Mouse (Mus musculus): ENCODE data around the gene Mmgt2. TPM values are rescaled to one million over a fixed set of nuclear protein-coding genes. Genes with fewer than 3 reads are reported as not detected.

Mmgt2 gene
- polyA plus RNA-seq, 1 experiment from 2014 or later: 23.0 TPM

DNA sequence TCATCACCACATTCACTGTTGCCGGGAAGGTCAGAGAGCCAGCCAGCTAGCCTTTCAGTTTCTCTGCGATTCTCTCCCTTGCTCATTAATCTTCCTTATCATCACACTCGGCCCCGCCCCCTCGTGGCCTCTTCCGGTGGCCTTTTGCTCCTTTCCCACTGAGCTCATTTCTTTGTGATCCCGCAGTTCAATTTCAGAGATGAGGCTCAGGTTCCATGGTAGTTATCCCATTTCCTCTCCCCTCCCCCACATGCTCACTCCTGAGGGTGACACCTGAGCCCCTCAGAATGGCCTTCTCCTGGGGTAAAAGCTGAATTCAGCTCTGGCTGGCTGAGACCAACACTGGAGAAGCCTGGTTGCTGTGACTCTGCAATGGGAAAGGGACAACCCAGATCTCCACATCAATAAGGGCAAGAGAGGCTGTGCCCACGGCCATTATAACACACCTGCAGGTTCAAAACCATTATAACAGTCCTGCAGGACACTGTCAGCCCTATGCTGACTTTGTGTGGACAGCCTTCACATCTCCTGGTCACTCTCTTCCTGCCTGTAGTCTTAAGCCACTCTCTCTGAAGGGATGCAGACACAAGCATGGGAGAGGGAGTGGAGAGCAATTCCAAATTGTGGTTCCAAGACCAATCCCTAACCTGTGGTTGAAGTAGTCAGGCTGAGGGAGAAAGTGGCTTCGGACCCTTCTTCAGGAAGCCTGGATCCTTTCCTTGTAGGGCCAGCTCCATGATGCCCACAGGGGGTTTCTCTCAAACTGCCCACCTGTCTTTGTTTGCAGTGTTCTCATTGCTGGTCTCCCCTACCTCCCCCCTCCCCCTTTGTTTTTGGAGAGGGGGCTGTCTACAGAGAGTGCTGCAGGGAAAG is 18.9 kb upstream of the Mmgt2 start:
- H3K27me3 ChIP-seq: no peaks in the 10 kb centered on the region
- no peaks in the 10 kb centered on the region for H3K9me3 ChIP-seq
- H3K4me3 ChIP-seq (replicated peaks): peak overlapping the region; percentile 12; the same call in 1 of the 2 replicates
- H3K27ac ChIP-seq: peak overlapping the region; percentile 86
- peak; percentile 41 for ATAC-seq
- peak overlapping the region; percentile 38 for H3K4me2 ChIP-seq (replicated peaks)
- 3% methylated on average over 9 of the region's 9 CpGs for WGBS
- H3K9ac ChIP-seq (replicated peaks): peak overlapping the region; percentile 42
- H3K36me3 ChIP-seq: no peaks in the 10 kb centered on the region
- peaks cover 42% of the 10 kb centered on the region for H3K4me1 ChIP-seq (replicated peaks)

GRCm38 (mm10) chr11:62630225-62630821 is 18.1 kb upstream of the Mmgt2 start:
- peak overlapping the region; percentile 38 for H3K4me2 ChIP-seq (replicated peaks)
- H3K9me3 ChIP-seq: no peaks in the 10 kb centered on the region
- H3K4me1 ChIP-seq (replicated peaks): peaks cover 37% of the 10 kb centered on the region
- ATAC-seq: peak; percentile 68
- no peaks in the 10 kb centered on the region for H3K36me3 ChIP-seq
- peak overlapping the region; percentile 12; the same call in 1 of the 2 replicates for H3K4me3 ChIP-seq (replicated peaks)
- WGBS: 2% methylated on average over 11 of the region's 11 CpGs
- peak overlapping the region; percentile 42 for H3K9ac ChIP-seq (replicated peaks)
- H3K27me3 ChIP-seq: no peaks in the 10 kb centered on the region
- peak overlapping the region; percentile 86 for H3K27ac ChIP-seq

DNA sequence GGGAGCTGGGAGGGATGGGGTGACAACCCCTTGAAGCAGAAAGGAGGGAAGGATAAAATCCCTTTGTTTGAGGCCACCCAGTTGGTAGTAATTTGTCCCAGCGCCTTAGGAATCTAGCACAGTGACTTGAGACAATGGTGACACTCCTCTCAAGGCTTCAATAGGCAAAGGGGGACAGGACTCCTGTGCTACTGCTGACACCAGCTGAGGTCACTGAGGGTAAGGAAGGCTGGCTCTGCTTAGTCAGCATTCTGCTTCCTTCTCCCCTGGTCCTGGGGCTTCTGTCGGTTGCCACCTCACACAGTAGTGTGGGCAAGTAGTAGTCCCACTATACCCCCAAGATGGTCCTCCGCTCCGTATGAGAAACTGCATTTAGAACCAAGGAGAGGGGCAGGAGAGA is 17.3 kb upstream of the Mmgt2 start:
- Histone ChIP-seq H3K27ac (peak overlapping the region; percentile 86), H3K27me3 (no peaks in the 10 kb centered on the region), H3K36me3 (no peaks in the 10 kb centered on the region), H3K9ac (replicated peaks) (no peak overlapping the region), H3K9me3 (no peaks in the 10 kb centered on the region), H3K4me1 (replicated peaks) (peaks cover 39% of the 10 kb centered on the region), H3K4me3 (replicated peaks) (no peak overlapping the region), H3K4me2 (replicated peaks) (no peak overlapping the region; the same call in 1 of the 2 replicates)
- no peak for ATAC-seq
- WGBS: 25% methylated on average over 4 of the region's 4 CpGs

GRCm38 (mm10) chr11:62635406-62635805 is 13.1 kb upstream of the Mmgt2 start:
- no peaks in the 10 kb centered on the region for H3K9me3 ChIP-seq
- H3K9ac ChIP-seq (replicated peaks): no peak overlapping the region
- 77% methylated on average over 3 of the region's 3 CpGs for WGBS
- H3K27me3 ChIP-seq: no peaks in the 10 kb centered on the region
- H3K4me3 ChIP-seq (replicated peaks): no peak overlapping the region
- H3K27ac ChIP-seq: no peak overlapping the region
- no peak overlapping the region for H3K4me2 ChIP-seq (replicated peaks)
- no peaks in the 10 kb centered on the region for H3K36me3 ChIP-seq
- ATAC-seq: no peak
- peaks cover 18% of the 10 kb centered on the region for H3K4me1 ChIP-seq (replicated peaks)

DNA sequence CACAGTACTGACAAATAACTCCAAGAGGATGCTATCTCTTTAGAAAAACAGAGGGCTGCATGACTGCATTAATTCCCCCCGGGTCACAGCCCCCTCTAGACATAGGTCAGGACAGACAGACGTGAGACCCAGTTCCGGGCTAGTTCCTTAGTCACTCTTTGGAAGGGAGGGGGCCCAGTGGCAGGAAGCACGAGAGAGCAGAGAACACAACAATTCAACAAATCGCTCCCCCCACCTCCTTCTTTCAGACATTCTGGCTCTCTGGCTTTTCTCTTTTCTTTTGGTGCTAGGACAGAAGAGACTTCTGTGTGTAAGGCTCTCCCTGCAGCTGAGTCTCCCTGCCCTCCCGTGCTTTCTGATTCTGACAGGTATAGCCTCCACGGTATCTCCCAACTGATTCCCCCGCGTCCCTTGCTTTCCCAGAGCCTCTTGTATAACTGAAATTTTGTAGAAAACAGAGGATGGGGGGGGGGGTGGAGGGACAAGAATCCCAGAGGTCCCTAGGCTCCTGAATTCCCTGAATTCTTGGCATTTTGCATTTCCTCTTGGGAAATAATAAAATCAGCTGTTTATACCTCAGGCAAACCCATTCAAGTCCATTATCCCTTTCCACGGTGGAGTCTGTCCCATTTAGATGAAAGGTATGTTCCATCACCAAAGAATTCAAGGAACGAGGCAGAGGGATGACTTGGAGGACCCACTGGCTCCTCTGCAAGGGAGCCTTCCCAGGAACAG is 12.2 kb upstream of the Mmgt2 start:
- no peaks in the 10 kb centered on the region for H3K9me3 ChIP-seq
- no peak overlapping the region for H3K4me3 ChIP-seq (replicated peaks)
- WGBS: 68% methylated on average over 11 of the region's 11 CpGs
- H3K27me3 ChIP-seq: no peaks in the 10 kb centered on the region
- no peaks in the 10 kb centered on the region for H3K36me3 ChIP-seq
- H3K27ac ChIP-seq: no peak overlapping the region
- no peak overlapping the region for H3K4me2 ChIP-seq (replicated peaks)
- ATAC-seq: no peak
- peak overlapping the region; percentile 19; the same call in 1 of the 2 replicates for H3K9ac ChIP-seq (replicated peaks)
- H3K4me1 ChIP-seq (replicated peaks): peaks cover 10% of the 10 kb centered on the region

GRCm38 (mm10) chr11:62636840-62637221 is 11.6 kb upstream of the Mmgt2 start:
- Histone ChIP-seq H3K4me1 (replicated peaks) (peaks cover 8% of the 10 kb centered on the region), H3K9ac (replicated peaks) (no peak overlapping the region), H3K27ac (no peak overlapping the region), H3K4me3 (replicated peaks) (no peak overlapping the region), H3K27me3 (no peaks in the 10 kb centered on the region), H3K36me3 (no peaks in the 10 kb centered on the region), H3K9me3 (no peaks in the 10 kb centered on the region), H3K4me2 (replicated peaks) (no peak overlapping the region)
- WGBS: 94% methylated on average over 3 of the region's 3 CpGs
- ATAC-seq: no peak

- Histone ChIP-seq H3K4me2 (replicated peaks) (no peak overlapping the region), H3K9ac (replicated peaks) (no peak overlapping the region), H3K9me3 (no peaks in the 10 kb centered on the region), H3K27me3 (no peaks in the 10 kb centered on the region), H3K36me3 (no peaks in the 10 kb centered on the region), H3K4me3 (replicated peaks) (no peak overlapping the region), H3K27ac (no peak overlapping the region), H3K4me1 (replicated peaks) (peaks cover 12% of the 10 kb centered on the region)
- 80% methylated on average over 5 of the region's 5 CpGs for WGBS
- no peak for ATAC-seq
Measured at GRCm38 (mm10) chr11:62637401-62637800, 11.1 kb upstream of the Mmgt2 start.

- Histone ChIP-seq H3K4me3 (replicated peaks) (no peak overlapping the region), H3K4me1 (replicated peaks) (peaks cover 15% of the 10 kb centered on the region), H3K4me2 (replicated peaks) (no peak overlapping the region), H3K27me3 (no peaks in the 10 kb centered on the region), H3K27ac (no peak overlapping the region), H3K36me3 (no peaks in the 10 kb centered on the region), H3K9me3 (no peaks in the 10 kb centered on the region), H3K9ac (replicated peaks) (no peak overlapping the region)
- ATAC-seq: no peak
- 88% methylated on average over 6 of the region's 6 CpGs for WGBS
Measured at GRCm38 (mm10) chr11:62637806-62638205, 10.7 kb upstream of the Mmgt2 start.

DNA sequence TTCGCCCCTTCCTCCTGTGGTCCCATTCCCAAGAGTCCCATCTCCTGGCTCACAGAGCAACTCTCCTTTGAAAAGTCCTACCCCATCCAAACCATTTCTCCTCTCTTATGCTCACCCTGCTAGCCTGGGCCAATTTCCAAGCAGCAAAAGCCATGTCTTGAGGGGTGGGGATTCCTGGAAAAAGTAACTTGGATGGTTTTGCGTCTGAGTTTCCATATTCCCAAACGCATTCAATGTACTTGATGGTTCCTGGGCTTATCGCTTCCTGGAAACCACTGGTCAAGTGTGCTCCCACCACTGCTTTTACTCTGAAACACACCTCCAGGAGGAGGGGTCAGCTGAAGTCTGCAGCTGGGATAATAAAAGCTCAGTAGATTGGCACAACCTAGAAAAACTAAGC is 10.1 kb upstream of the Mmgt2 start:
- H3K9me3 ChIP-seq: no peaks in the 10 kb centered on the region
- H3K27ac ChIP-seq: no peak overlapping the region
- peaks cover 21% of the 10 kb centered on the region for H3K4me1 ChIP-seq (replicated peaks)
- no peak for ATAC-seq
- no peak overlapping the region for H3K9ac ChIP-seq (replicated peaks)
- 94% methylated on average over 4 of the region's 4 CpGs for WGBS
- H3K4me3 ChIP-seq (replicated peaks): no peak overlapping the region
- no peaks in the 10 kb centered on the region for H3K27me3 ChIP-seq
- no peaks in the 10 kb centered on the region for H3K36me3 ChIP-seq
- H3K4me2 ChIP-seq (replicated peaks): no peak overlapping the region

GRCm38 (mm10) chr11:62640378-62640777 is 8.1 kb upstream of the Mmgt2 start:
- Histone ChIP-seq H3K36me3 (no peaks in the 10 kb centered on the region), H3K27ac (no peak overlapping the region), H3K9me3 (no peaks in the 10 kb centered on the region), H3K4me2 (replicated peaks) (no peak overlapping the region), H3K4me3 (replicated peaks) (no peak overlapping the region), H3K9ac (replicated peaks) (no peak overlapping the region), H3K4me1 (replicated peaks) (peaks cover 31% of the 10 kb centered on the region), H3K27me3 (no peaks in the 10 kb centered on the region)
- 84% methylated on average over 3 of the region's 3 CpGs for WGBS
- ATAC-seq: no peak

DNA sequence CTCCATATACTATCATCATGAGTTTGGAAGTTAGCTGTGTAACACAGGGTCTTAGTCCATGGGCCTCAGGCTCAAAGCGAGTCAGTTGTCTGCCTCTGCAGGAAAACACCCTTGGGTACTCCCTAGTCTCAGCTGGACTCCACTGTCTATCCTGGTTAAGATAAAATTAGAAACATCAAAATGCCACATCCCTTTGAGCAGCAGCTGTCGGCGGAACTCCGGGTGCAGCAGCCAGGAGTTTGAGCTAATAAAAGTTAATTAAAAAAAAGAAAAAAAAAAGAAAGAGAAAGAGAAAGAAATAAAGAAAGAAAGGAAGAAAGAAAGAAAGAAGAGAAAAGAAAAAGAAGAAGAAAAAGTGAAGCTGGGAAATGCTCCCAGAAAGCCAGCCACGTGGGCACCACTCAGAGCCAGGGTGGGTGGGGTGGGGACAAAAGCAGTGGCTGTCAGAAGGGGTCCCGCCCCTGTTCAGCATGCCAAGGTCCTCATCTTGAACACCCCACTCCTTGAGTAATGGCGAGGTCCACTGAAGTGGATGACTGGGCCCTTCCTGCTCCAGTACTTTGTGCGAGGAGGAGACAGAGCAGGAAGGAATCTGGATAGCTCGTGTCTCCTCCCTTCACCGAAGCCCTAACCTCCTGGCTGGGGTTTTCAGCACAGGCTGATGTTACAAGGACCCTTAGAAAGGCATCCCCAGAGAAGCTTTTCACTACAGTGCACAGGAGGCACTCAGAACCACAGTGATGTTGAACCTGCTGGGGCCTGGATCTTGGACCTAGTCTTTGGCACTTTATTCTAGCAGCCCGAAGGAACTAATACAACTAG is 6.2 kb upstream of the Mmgt2 start:
- H3K4me2 ChIP-seq (replicated peaks): no peak overlapping the region
- H3K27me3 ChIP-seq: no peaks in the 10 kb centered on the region
- H3K9ac ChIP-seq (replicated peaks): no peak overlapping the region
- H3K36me3 ChIP-seq: no peaks in the 10 kb centered on the region
- H3K27ac ChIP-seq: no peak overlapping the region
- H3K9me3 ChIP-seq: no peaks in the 10 kb centered on the region
- peaks cover 45% of the 10 kb centered on the region for H3K4me1 ChIP-seq (replicated peaks)
- H3K4me3 ChIP-seq (replicated peaks): no peak overlapping the region
- no peak for ATAC-seq
- 55% methylated on average over 11 of the region's 11 CpGs for WGBS

All from midbrain, embryonic 13.5 days (tissue).